Mouse (Mus musculus): ENCODE measurements around the gene Ttll13. TPM values are rescaled to one million over a fixed set of nuclear protein-coding genes. Genes with fewer than 3 reads are reported as not detected.
A peak's percentile ranks its signal among the peaks of the same experiment; 100 is the strongest.

Ttll13 gene
- polyA plus RNA-seq, 1 experiment: 0.08 TPM

GRCm38 (mm10) chr7:80287736-80288135 lies 41.6 kb downstream of the Ttll13 start:
- H3K36me3 ChIP-seq (ENCODE audit: control insufficient read depth, insufficient read depth, low read length): peaks cover 52% of the 10 kb centered on the region

GRCm38 (mm10) chr7:80294062-80294763 lies 48.0 kb downstream of the Ttll13 start, which contains the start of gene Prc1:
Gene Prc1, plus strand, starts transcription at chr7:80294450.
- Histone ChIP-seq H3K36me3 (ENCODE audit: control insufficient read depth, insufficient read depth, low read length) (peaks cover 8% of the 10 kb centered on the region; the same call in 1 of the 2 replicates), H3K4me1 (ENCODE audit: control insufficient read depth, insufficient read depth, insufficient read length, low read length) (peaks cover 2% of the 10 kb centered on the region; the same call in 1 of the 2 replicates), H3K27ac (ENCODE audit: insufficient read depth, low read depth, low read length) (peak within 1 kb of the TSS; percentile 37), H3K27me3 (ENCODE audit: control insufficient read depth, insufficient read depth, low read length) (no peaks in the 10 kb centered on the region), H3K4me3 (ENCODE audit: low read depth, low read length) (peak within 1 kb of the TSS; percentile 81)
- under 1% methylated on average over 52 of the region's 52 CpGs for WGBS
- TF ChIP-seq POLR2A (IDR thresholded peaks at IDR 0.05; ENCODE audit: low read depth, low read length) (peak; percentile 77), CTCF (IDR thresholded peaks at IDR 0.05; ENCODE audit: extremely low read depth, insufficient read length, insufficient replicate concordance, low read depth, low read length) (no peak)

More at GRCm38 (mm10) chr7:80287736-80288135, 41.6 kb downstream of the Ttll13 start:
- Histone ChIP-seq H3K27ac (ENCODE audit: insufficient read depth, low read depth, low read length) (no peak overlapping the region), H3K27me3 (ENCODE audit: control insufficient read depth, insufficient read depth, low read length) (no peaks in the 10 kb centered on the region), H3K4me1 (ENCODE audit: control insufficient read depth, insufficient read depth, insufficient read length, low read length) (peaks cover 9% of the 10 kb centered on the region; the same call in 1 of the 2 replicates), H3K4me3 (ENCODE audit: low read depth, low read length) (no peak overlapping the region)
- 71% methylated on average over 10 of the region's 10 CpGs for WGBS
- TF ChIP-seq CTCF (IDR thresholded peaks at IDR 0.05; ENCODE audit: extremely low read depth, insufficient read length, insufficient replicate concordance, low read depth, low read length) (no peak), POLR2A (IDR thresholded peaks at IDR 0.05; ENCODE audit: low read depth, low read length) (no peak)

GRCm38 (mm10) chr7:80294764-80295648 lies 48.8 kb downstream of the Ttll13 start:
- Histone ChIP-seq H3K4me3 (ENCODE audit: low read depth, low read length) (peak overlapping the region; percentile 81), H3K4me1 (ENCODE audit: control insufficient read depth, insufficient read depth, insufficient read length, low read length) (peaks cover 8% of the 10 kb centered on the region; the same call in 1 of the 2 replicates), H3K27me3 (ENCODE audit: control insufficient read depth, insufficient read depth, low read length) (no peaks in the 10 kb centered on the region), H3K27ac (ENCODE audit: insufficient read depth, low read depth, low read length) (no peak overlapping the region), H3K36me3 (ENCODE audit: control insufficient read depth, insufficient read depth, low read length) (peaks cover 5% of the 10 kb centered on the region; the same call in 1 of the 2 replicates)
- TF ChIP-seq CTCF (IDR thresholded peaks at IDR 0.05; ENCODE audit: extremely low read depth, insufficient read length, insufficient replicate concordance, low read depth, low read length) (no peak), POLR2A (IDR thresholded peaks at IDR 0.05; ENCODE audit: low read depth, low read length) (no peak)
- 3% methylated on average over 37 of the region's 37 CpGs for whole genome bisulfite sequencing

GRCm38 (mm10) chr7:80296462-80296861 lies 50.3 kb downstream of the Ttll13 start:
- H3K27ac ChIP-seq (ENCODE audit: insufficient read depth, low read depth, low read length): no peak overlapping the region
- peaks cover 2% of the 10 kb centered on the region; the same call in 1 of the 2 replicates for H3K36me3 ChIP-seq (ENCODE audit: control insufficient read depth, insufficient read depth, low read length)
- no peaks in the 10 kb centered on the region for H3K27me3 ChIP-seq (ENCODE audit: control insufficient read depth, insufficient read depth, low read length)
- TF ChIP-seq POLR2A (IDR thresholded peaks at IDR 0.05; ENCODE audit: low read depth, low read length) (no peak), CTCF (IDR thresholded peaks at IDR 0.05; ENCODE audit: extremely low read depth, insufficient read length, insufficient replicate concordance, low read depth, low read length) (no peak)
- no peak overlapping the region for H3K4me3 ChIP-seq (ENCODE audit: low read depth, low read length)
- WGBS: 72% methylated on average over 6 of the region's 6 CpGs
- H3K4me1 ChIP-seq (ENCODE audit: control insufficient read depth, insufficient read depth, insufficient read length, low read length): peaks cover 8% of the 10 kb centered on the region; the same call in 1 of the 2 replicates

- WGBS: 77% methylated on average over 3 of the region's 3 CpGs
- Histone ChIP-seq H3K27ac (ENCODE audit: insufficient read depth, low read depth, low read length) (no peak overlapping the region), H3K36me3 (ENCODE audit: control insufficient read depth, insufficient read depth, low read length) (peaks cover 5% of the 10 kb centered on the region; the same call in 1 of the 2 replicates), H3K4me3 (ENCODE audit: low read depth, low read length) (no peak overlapping the region), H3K27me3 (ENCODE audit: control insufficient read depth, insufficient read depth, low read length) (no peaks in the 10 kb centered on the region), H3K4me1 (ENCODE audit: control insufficient read depth, insufficient read depth, insufficient read length, low read length) (peaks cover 8% of the 10 kb centered on the region; the same call in 1 of the 2 replicates)
- TF ChIP-seq POLR2A (IDR thresholded peaks at IDR 0.05; ENCODE audit: low read depth, low read length) (no peak; the same call in 1 of the 2 replicates), CTCF (IDR thresholded peaks at IDR 0.05; ENCODE audit: extremely low read depth, insufficient read length, insufficient replicate concordance, low read depth, low read length) (no peak)
Observed at GRCm38 (mm10) chr7:80297041-80297440, 50.9 kb downstream of the Ttll13 start.

GRCm38 (mm10) chr7:80298754-80299153 lies 52.6 kb downstream of the Ttll13 start:
- no peaks in the 10 kb centered on the region for H3K27me3 ChIP-seq (ENCODE audit: control insufficient read depth, insufficient read depth, low read length)
- no peak overlapping the region for H3K4me3 ChIP-seq (ENCODE audit: low read depth, low read length)
- TF ChIP-seq POLR2A (IDR thresholded peaks at IDR 0.05; ENCODE audit: low read depth, low read length) (no peak), CTCF (IDR thresholded peaks at IDR 0.05; ENCODE audit: extremely low read depth, insufficient read length, insufficient replicate concordance, low read depth, low read length) (no peak)
- peaks cover 9% of the 10 kb centered on the region; the same call in 1 of the 2 replicates for H3K36me3 ChIP-seq (ENCODE audit: control insufficient read depth, insufficient read depth, low read length)
- no peak overlapping the region for H3K27ac ChIP-seq (ENCODE audit: insufficient read depth, low read depth, low read length)
- 90% methylated on average over 4 of the region's 4 CpGs for WGBS
- H3K4me1 ChIP-seq (ENCODE audit: control insufficient read depth, insufficient read depth, insufficient read length, low read length): peaks cover 8% of the 10 kb centered on the region; the same call in 1 of the 2 replicates
